Comparison of ENCODE assay signal across 10 mouse cellular contexts in the genomic region with DNA sequence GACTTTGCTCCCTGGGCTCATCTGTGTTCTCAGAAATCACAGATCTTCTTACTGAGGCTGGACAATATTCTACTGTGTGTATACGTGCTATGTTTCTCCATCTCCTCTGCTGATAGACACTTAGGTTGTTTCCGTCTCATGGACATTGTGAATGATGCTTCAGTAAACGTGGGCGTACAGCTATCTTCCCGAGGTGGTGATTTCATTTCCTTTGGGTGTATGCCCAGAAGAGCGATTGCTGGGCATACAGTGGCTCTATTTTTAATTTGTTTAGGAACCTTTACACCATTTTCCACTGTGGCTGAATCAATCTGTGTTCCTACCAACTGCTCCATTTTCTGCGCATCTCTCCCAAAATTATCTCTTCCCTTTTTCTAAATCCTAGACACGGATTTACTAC.
A peak's percentile ranks its signal among the peaks of the same experiment; 100 is the strongest.
DNase-seq lines count a peak whose midpoint lies in the region; ATAC-seq and TF ChIP-seq lines count a peak whose summit lies in the region.
"Had no signal": no experiment of that assay in that cellular context is flagged by ENCODE, and none has a peak within 500 bp of the region (broad histone marks: within the 10 kb centered on the region; RNA-seq: fewer than 3 reads in every experiment).

No protein-coding gene starts in this region.

- no peaks in the 10 kb centered on the region for H3K27me3 ChIP-seq in heart, embryonic 11.5 days (ENCODE audit: control insufficient read depth, insufficient read depth, low read length)
- H3K27me3 ChIP-seq in midbrain, embryonic 16.5 days (ENCODE audit: control insufficient read depth, insufficient read depth, low read depth, low read length): no peaks in the 10 kb centered on the region

- intact Hi-C loops in left cerebral cortex, adult 2 months (cut with DNase I): loop anchor here (2.0 to 5.0 kb wide), 2 partner anchors 87 to 161 kb away; a partner anchor contains a TSS

- no peak overlapping the region for H3K4me3 ChIP-seq in heart, embryonic 11.5 days (ENCODE audit: low read depth, low read length)
- H3K4me3 ChIP-seq in left cerebral cortex, adult 2 months: no peak overlapping the region
- H3K4me3 ChIP-seq in midbrain, embryonic 16.5 days (ENCODE audit: low read depth, low read length): no peak overlapping the region
- H3K4me3 ChIP-seq: erythroblast, embryonic 14.5 days had no signal

- no peak overlapping the region for H3K9ac ChIP-seq in heart, embryonic 11.5 days (ENCODE audit: low read depth, low read length)
- H3K9ac ChIP-seq in midbrain, embryonic 16.5 days (ENCODE audit: low read depth, low read length): no peak overlapping the region

- H3K4me2 ChIP-seq in heart, embryonic 11.5 days: no peak overlapping the region
- H3K4me2 ChIP-seq in midbrain, embryonic 16.5 days (ENCODE audit: low read length): no peak overlapping the region

- DNase-seq in heart, adult 18-20 months: peak; percentile 10
- peak; percentile 67 for DNase-seq in NIH3T3 (ENCODE audit: low read depth)
- peak; percentile 47 to 78 for DNase-seq in frontal cortex, adult 2 months (ENCODE audit: extremely low spot score in 1 of 2, low spot score in 1 of 2)
- DNase-seq in left cerebral cortex, adult 2 months (ENCODE audit: extremely low spot score in 1 of 2, low spot score in 2 of 2): peak; percentile 10 to 35
- DNase-seq: kidney, postnatal 36 days had no signal

- no peaks in the 10 kb centered on the region for H3K9me3 ChIP-seq in heart, embryonic 11.5 days (replicated peaks; ENCODE audit: control insufficient read depth, low read length)
- no peaks in the 10 kb centered on the region for H3K9me3 ChIP-seq in midbrain, embryonic 16.5 days (replicated peaks; ENCODE audit: control insufficient read depth, low read length, poor library complexity, severe bottlenecking)
- H3K9me3 ChIP-seq: G1E had no signal

- H3K27ac ChIP-seq in heart, embryonic 11.5 days (ENCODE audit: low read depth, low read length): no peak overlapping the region
- H3K27ac ChIP-seq in left cerebral cortex, adult 2 months: no peak overlapping the region
- H3K27ac ChIP-seq in midbrain, embryonic 16.5 days (ENCODE audit: low read length): no peak overlapping the region

- WGBS in heart, embryonic 11.5 days (ENCODE audit: insufficient replicate concordance): 52% methylated on average over 8 of the region's 8 CpGs
- WGBS in midbrain, embryonic 16.5 days: 84% methylated on average over 8 of the region's 8 CpGs

- no peak for TF ChIP-seq CTCF in left cerebral cortex, adult 2 months (IDR thresholded peaks at IDR 0.05)

- H3K36me3 ChIP-seq in heart, embryonic 11.5 days (ENCODE audit: control insufficient read depth, insufficient read depth, low read length): no peaks in the 10 kb centered on the region
- H3K36me3 ChIP-seq in midbrain, embryonic 16.5 days (ENCODE audit: control insufficient read depth, insufficient read depth, low read length): no peaks in the 10 kb centered on the region
- H3K36me3 ChIP-seq: G1E had no signal

- no peaks in the 10 kb centered on the region for H3K4me1 ChIP-seq in heart, embryonic 11.5 days (ENCODE audit: control insufficient read depth, insufficient read depth, low read length)
- no peaks in the 10 kb centered on the region for H3K4me1 ChIP-seq in midbrain, embryonic 16.5 days (ENCODE audit: control insufficient read depth, insufficient read depth, low read length)

- no peak for ATAC-seq in heart, embryonic 11.5 days (replicated peaks; ENCODE audit: insufficient number of reproducible peaks, low FRiP score, low TSS enrichment)
- ATAC-seq in erythroblast, adult 5-6 weeks (replicated peaks; ENCODE audit: low FRiP score, poor library complexity, severe bottlenecking): no peak
- ATAC-seq in midbrain, embryonic 16.5 days: no peak

Comparison
In these comparisons a context has a peak if more than half of its experiments do, and no peak if none do; other contexts are left out.
1. DNase-seq: peak in every context shown above with its lines; median percentile 67 in NIH3T3; 62 in frontal cortex, adult 2 months; 22 in left cerebral cortex, adult 2 months; 10 in heart, adult 18-20 months.